Mouse (Mus musculus): Measurements from ENCODE around the gene Aph1a.
"Not testable (repeated sequence)": the region's sequence is repeated elsewhere in the genome, so short reads cannot be mapped to it uniquely, and the experiment has no call there.

Aph1a gene

GRCm38 (mm10) chr3:95923429-95923828, 29.7 kb downstream of the Aph1a start:
- not testable (repeated sequence) for DNase-seq

DNA sequence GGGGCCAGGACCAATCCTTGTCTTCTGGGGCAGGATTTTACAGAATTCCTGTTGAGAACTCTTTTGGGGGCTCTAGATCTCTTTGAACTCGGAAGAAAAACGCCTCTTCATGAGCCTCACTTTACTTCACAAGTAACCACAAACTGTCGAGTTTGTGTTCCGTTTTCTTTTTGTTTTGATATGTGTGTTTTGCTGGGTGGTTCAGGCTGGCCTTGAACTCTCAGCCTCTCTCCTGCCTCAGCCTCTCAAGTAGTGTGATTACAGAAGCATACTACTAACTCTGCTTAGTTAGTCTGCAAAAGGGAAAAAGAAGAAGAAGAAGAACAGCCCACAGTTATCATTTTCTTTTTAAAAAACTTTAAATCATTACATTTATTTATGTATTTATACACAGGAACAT, 30.4 kb downstream of the Aph1a start:
- DNase-seq: no peak

DNA sequence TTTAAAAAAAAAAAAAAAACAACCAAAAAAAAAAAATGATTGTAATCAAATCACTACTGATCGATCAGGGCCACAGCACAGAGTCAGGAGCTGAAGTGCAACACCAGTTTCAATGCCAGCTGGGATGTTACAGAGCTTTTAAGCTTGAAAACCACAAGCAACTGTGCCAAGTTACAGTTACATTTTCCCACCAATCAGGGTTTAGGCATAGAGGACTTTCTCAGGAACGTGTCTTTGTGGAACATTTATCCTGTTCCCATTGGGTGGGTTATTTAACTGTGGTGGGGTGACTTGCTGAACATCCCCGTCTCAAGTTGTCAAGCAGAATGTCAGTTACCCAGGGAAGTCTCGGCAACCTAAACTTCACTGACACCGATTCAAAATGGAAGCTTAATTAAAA, 31.3 kb downstream of the Aph1a start:
- DNase-seq: no peak

- DNase-seq: no peak
Observed at GRCm38 (mm10) chr3:95928261-95928657, 34.5 kb downstream of the Aph1a start.

GRCm38 (mm10) chr3:95928658-95929503, 35.1 kb downstream of the Aph1a start, which contains the start of gene Anp32e:
Gene Anp32e (plus strand): TSS chr3:95929246.
- peak; percentile 97 for DNase-seq

DNA sequence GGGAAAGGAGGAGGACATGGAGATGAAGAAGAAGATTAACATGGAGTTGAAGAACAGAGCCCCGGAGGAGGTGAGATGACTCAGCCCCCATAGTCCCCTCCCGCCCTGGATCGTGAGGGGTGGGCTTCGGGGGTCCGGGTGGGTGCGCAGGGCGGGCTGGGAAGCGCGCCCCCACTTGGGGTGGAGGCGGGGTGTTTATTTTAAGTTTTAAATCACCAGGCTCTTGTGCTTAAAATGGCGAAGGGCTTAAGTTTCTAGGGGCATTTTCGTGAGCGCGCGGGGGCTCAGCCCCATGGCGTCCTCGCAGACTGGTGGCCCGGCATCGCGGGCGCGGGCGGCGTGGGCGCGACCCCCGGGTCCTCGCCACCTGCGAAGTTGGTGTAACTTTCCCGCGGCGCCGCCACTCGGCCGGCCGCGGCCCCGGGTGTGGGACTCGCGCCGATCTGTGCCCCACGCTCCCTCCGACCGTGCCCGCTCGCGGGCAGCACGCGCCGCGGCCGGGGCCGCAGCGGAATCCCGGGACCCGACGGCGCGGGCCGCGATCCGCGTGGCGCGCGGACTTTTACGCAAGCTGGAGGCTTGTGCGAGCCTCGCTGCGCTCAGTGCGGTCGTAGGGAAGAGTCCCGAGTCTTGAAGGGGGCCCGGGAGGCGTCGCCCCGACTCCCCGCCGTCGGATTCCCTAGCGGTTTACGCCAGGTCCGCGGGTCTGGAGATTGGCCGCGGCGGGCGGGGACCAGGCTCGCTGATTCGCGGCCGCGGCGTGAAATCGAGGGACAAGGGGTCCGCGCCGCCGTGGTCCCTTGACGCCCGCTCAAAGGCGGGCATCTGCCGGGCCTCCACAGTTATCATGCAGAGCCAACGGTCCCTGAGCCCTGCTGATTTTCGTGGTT, 36.1 kb downstream of the Aph1a start:
- DNase-seq: peak; percentile 75

- peak; percentile 34 for DNase-seq
Observed at GRCm38 (mm10) chr3:95930471-95930789, 36.7 kb downstream of the Aph1a start.

DNA sequence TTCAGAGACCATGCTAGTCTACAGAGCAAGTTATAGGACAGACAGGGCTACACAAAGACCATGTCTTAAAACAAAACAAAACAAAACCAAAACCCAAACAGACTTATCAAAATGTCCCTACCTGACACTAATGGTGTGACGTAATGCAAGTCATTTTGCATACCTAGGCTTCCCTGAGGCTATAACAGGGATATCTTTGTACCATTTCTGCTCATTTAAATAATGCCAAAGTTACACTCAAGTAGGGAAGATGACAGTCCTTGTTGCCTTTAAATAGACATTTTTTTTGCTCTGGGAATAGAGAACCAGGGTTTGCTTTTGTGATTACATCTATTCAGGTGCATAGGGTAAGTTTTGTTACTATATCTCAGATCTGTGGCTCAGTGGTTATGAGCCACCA, 37.7 kb downstream of the Aph1a start:
- no peak for DNase-seq

- DNase-seq: no peak
Observed at GRCm38 (mm10) chr3:95932157-95932556, 38.4 kb downstream of the Aph1a start.

GRCm38 (mm10) chr3:95932566-95932965, 38.8 kb downstream of the Aph1a start:
- no peak for DNase-seq

GRCm38 (mm10) chr3:95933111-95933750, 39.5 kb downstream of the Aph1a start:
- DNase-seq: no peak

DNA sequence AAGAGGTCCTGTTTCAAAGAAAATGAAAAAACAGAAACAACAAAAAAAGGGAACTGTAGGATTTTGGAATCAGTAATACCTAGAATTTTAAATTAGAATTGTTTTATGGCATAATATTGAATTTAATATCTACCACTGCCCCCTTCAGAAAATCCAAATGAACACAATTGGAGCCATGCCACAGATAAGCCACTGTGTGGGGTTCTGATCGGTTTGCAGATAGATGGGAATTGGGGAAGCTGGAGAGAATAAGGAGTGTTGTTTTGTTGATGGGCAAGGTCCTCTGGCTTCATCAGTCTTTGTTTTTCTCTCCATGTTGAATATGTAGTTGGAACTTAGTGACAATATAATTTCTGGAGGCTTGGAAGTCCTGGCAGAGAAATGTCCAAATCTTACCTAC, 40.7 kb downstream of the Aph1a start:
- DNase-seq: no peak

DNA sequence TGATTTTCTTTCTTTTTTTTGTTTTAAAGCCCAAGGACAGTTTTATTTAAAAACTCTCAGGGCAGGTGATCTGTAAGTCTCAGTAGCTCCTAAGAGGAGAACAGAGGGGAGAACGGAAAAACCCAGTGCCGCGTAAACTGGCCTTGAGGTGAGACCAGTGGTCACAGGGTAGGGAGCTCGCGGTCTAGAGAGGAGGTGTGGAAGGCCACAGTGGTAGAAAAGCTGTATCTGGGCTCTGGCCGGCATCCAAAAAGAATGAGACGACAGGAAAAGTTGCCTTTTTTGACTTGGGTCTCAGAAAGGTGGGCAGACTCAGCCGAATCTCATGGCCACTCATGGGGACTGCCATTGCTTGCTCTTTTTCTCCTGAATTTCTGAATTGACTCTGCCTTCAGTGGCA, 44.4 kb downstream of the Aph1a start:
- DNase-seq: no peak

DNA sequence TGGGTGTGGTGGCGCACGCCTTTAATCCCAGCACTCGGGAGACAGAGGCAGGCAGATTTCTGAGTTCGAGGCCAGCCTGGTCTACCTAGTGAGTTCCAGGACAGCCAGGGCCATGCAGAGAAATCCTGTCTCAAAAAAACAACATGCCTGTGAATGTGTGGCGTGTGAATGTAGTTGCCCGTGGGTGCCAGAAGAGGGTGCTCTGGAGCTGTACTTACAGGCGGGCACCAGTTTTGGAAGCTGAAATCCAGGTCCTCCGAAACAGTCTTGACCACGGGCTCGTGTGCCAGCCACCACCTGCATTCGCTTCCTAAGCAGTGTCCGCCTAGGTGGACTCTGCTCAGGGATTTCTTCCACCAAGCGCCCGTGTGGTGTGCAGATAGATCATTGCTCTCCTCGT, 45.1 kb downstream of the Aph1a start:
- peak; percentile 33 for DNase-seq

GRCm38 (mm10) chr3:95942749-95943148, 49.0 kb downstream of the Aph1a start:
- DNase-seq: no peak

DNA sequence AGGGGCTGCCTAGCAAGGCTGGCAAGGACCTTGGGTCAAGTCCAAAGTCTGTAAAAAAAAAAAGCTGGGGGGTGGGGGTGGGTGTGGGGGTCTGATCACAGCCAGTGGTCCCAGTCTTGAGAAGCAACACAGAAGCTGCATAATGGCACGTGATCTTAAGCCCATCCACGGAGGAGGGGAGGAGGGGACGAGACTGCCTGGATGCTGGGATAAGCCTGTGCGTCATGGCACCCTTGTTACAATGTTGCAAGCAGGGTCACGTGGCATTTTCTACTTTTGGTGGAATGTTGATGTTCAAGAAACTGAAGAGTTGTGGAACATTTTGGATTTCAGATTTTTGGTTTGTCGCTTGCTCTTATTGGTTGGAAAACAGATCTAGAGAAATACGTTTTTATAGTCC, 49.5 kb downstream of the Aph1a start:
- DNase-seq: no peak

GRCm38 (mm10) chr3:95944742-95945141, 51.0 kb downstream of the Aph1a start:
- no peak for DNase-seq

DNA sequence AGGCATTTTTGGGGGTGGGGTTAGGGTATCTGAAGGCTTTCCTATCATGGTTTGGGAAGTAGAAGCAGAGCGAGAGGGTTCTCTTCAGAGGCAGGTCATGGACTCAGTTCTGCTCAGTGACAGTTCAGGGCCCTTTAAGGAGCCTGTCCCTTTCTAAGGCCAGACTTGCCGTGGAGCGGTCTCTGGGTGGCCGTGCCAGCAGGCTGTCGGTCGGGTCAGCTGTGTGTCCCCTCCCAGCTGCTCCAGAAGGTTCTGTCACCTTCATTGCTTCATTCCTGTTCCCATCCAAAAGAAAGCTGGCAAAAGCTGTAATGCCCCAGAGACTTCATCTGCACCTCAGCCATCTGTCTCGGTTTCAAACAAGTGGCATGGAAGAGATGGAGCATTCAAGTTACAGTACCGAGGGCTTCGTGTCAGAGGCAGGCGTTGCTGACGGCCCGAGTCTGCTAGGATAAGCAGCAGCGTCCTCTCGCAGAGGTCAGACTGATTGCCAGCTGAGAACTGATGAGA, 52.0 kb downstream of the Aph1a start:
- DNase-seq: no peak

Measured in liver (tissue).